Mouse (Mus musculus) embryonic fibroblast, embryonic 13.5 days (primary cell): ENCODE measurements around the gene Mst1r.

ENCODE experiments used
- CTCF ChIP-seq: IDR thresholded peaks from 2 replicates; pipeline ENCODE4 v1.5.1; 2011; ENCODE audit warnings: mild to moderate bottlenecking, control low read depth, low read length, moderate library complexity, borderline replicate concordance; ENCODE audit not compliant: insufficient read depth
- POLR2A ChIP-seq: IDR thresholded peaks from 2 replicates; pipeline ENCODE4 v1.6.1; 2011; ENCODE audit warnings: low read depth, mild to moderate bottlenecking, control low read depth, low read length, moderate library complexity

- TF ChIP-seq CTCF (no peak), POLR2A (no peak)
Measured at GRCm38 (mm10) chr9:107880411-107880810, 26.3 kb upstream of the Mst1r start.
